Mouse (Mus musculus) forebrain, embryonic 10.5 days (tissue): ENCODE results near the gene Prdm15. TPM values are rescaled to one million over a fixed set of nuclear protein-coding genes. Genes with fewer than 3 reads are reported as not detected.
A peak's percentile ranks its signal among the peaks of the same experiment; 100 is the strongest.

Experiments
- DNase-seq: peaks from one replicate; pipeline ENCODE4 v3.0.0-alpha.2; 2017; ENCODE audit warnings: low spot score; ENCODE audit errors: extremely low spot score
- H3K27ac ChIP-seq: fragments of 300-500 bp; sonication (generic); 2 replicates; pipeline ENCODE4 v1.5.1; 2016; ENCODE audit warnings: mild to moderate bottlenecking
- H3K27me3 ChIP-seq: fragments of 300-500 bp; sonication (generic); 2 replicates; pipeline ENCODE4 v1.6.1; 2016; ENCODE audit warnings: mild to moderate bottlenecking; ENCODE audit not compliant: poor library complexity, severe bottlenecking
- H3K36me3 ChIP-seq: fragments of 300-500 bp; sonication (generic); replicated peaks from 2 replicates; pipeline ENCODE4 v1.6.1; 2016; ENCODE audit warnings: mild to moderate bottlenecking, moderate library complexity
- H3K4me1 ChIP-seq: fragments of 300-500 bp; sonication (generic); 2 replicates; pipeline ENCODE4 v1.6.1; 2016
- H3K4me3 ChIP-seq: fragments of 300-500 bp; sonication (generic); 2 replicates; pipeline ENCODE4 v1.5.1; 2016; ENCODE audit warnings: mild to moderate bottlenecking, moderate library complexity
- H3K9me3 ChIP-seq: fragments of 300-500 bp; sonication (generic); 2 replicates; pipeline ENCODE4 v1.6.1; 2016; ENCODE audit warnings: mild to moderate bottlenecking, moderate library complexity
- WGBS: fragments of 180-500 bp; shearing (Covaris S2); methylation state at CpG from one replicate; pipeline ENCODE4 v1.1.7; 2016; 5-methylcytosine and 5-hydroxymethylcytosine counted together
- polyA plus RNA-seq: library from polyadenylated mRNA; unstranded; fragments of >200 nt; fragmentation: Nextera tagmentation; extraction: Ambion mirVana; gene quantifications from 2 replicates; pipeline ENCODE4 v1.2.1, GENCODE M21; 2016

Prdm15 gene
- polyA plus RNA-seq, 1 experiment from 2014 or later, result 15.8 TPM

GRCm38 (mm10) chr16:97856050-97856449, 4.4 kb upstream of the Prdm15 start:
- Histone ChIP-seq H3K36me3 (peaks cover 12% of the 10 kb centered on the region; the same call in 1 of the 2 replicates), H3K4me3 (no peak overlapping the region), H3K4me1 (peaks cover 10% of the 10 kb centered on the region), H3K9me3 (no peaks in the 10 kb centered on the region), H3K27ac (no peak overlapping the region), H3K27me3 (no peaks in the 10 kb centered on the region)
- no peak for DNase-seq

- DNase-seq, result peak; percentile 85
- H3K4me3 ChIP-seq, result peak overlapping the region; percentile 94
- H3K27ac ChIP-seq, result peak overlapping the region; percentile 99
- H3K4me1 ChIP-seq, result peaks cover 32% of the 10 kb centered on the region
- H3K27me3 ChIP-seq, result no peaks in the 10 kb centered on the region
- H3K36me3 ChIP-seq, result peaks cover 30% of the 10 kb centered on the region
- H3K9me3 ChIP-seq, result no peaks in the 10 kb centered on the region
- WGBS, result under 1% methylated on average over 77 of the region's 77 CpGs
These were observed 449 bp downstream of the Prdm15 start for GRCm38 (mm10) chr16:97851061-97851740.

GRCm38 (mm10) chr16:97850667-97851060, 986 bp downstream of the Prdm15 start:
- H3K4me1 ChIP-seq, result peaks cover 32% of the 10 kb centered on the region
- peak overlapping the region; percentile 94 for H3K4me3 ChIP-seq
- peak overlapping the region; percentile 99 for H3K27ac ChIP-seq
- H3K27me3 ChIP-seq, result no peaks in the 10 kb centered on the region
- DNase-seq, result peak; percentile 16
- H3K9me3 ChIP-seq, result no peaks in the 10 kb centered on the region
- 2% methylated on average over 11 of the region's 11 CpGs for WGBS
- H3K36me3 ChIP-seq, result peaks cover 36% of the 10 kb centered on the region

GRCm38 (mm10) chr16:97848832-97849231, 2.8 kb downstream of the Prdm15 start:
- no peak for DNase-seq
- Histone ChIP-seq H3K4me3 (no peak overlapping the region), H3K4me1 (peaks cover 32% of the 10 kb centered on the region), H3K27ac (no peak overlapping the region), H3K36me3 (peaks cover 44% of the 10 kb centered on the region), H3K9me3 (no peaks in the 10 kb centered on the region), H3K27me3 (no peaks in the 10 kb centered on the region)
- WGBS, result 88% methylated on average over 6 of the region's 6 CpGs

GRCm38 (mm10) chr16:97844967-97845937, 6.4 kb downstream of the Prdm15 start:
- H3K27me3 ChIP-seq, result no peaks in the 10 kb centered on the region
- no peak for DNase-seq
- H3K36me3 ChIP-seq, result peaks cover 67% of the 10 kb centered on the region
- no peak overlapping the region for H3K27ac ChIP-seq
- H3K4me1 ChIP-seq, result peaks cover 16% of the 10 kb centered on the region
- no peaks in the 10 kb centered on the region for H3K9me3 ChIP-seq
- 90% methylated on average over 12 of the region's 12 CpGs for WGBS
- H3K4me3 ChIP-seq, result no peak overlapping the region

- Histone ChIP-seq H3K4me1 (no peaks in the 10 kb centered on the region), H3K9me3 (no peaks in the 10 kb centered on the region), H3K27ac (no peak overlapping the region), H3K27me3 (no peaks in the 10 kb centered on the region), H3K4me3 (no peak overlapping the region), H3K36me3 (peaks cover 100% of the 10 kb centered on the region)
- 93% methylated on average over 3 of the region's 3 CpGs for WGBS
- DNase-seq, result no peak
These were observed 19.5 kb downstream of the Prdm15 start for GRCm38 (mm10) chr16:97832154-97832553.

- H3K4me3 ChIP-seq, result no peak overlapping the region
- DNase-seq, result no peak
- 97% methylated on average over 1 of the region's 1 CpGs for WGBS
- no peaks in the 10 kb centered on the region for H3K4me1 ChIP-seq
- H3K36me3 ChIP-seq, result peaks cover 80% of the 10 kb centered on the region
- H3K27ac ChIP-seq, result no peak overlapping the region
- no peaks in the 10 kb centered on the region for H3K9me3 ChIP-seq
- H3K27me3 ChIP-seq, result no peaks in the 10 kb centered on the region
These were observed 23.4 kb downstream of the Prdm15 start for GRCm38 (mm10) chr16:97828207-97828606.

GRCm38 (mm10) chr16:97823311-97824007, 28.2 kb downstream of the Prdm15 start:
- Histone ChIP-seq H3K27me3 (no peaks in the 10 kb centered on the region), H3K27ac (no peak overlapping the region), H3K4me3 (no peak overlapping the region), H3K9me3 (no peaks in the 10 kb centered on the region), H3K36me3 (peaks cover 80% of the 10 kb centered on the region), H3K4me1 (no peaks in the 10 kb centered on the region)
- 93% methylated on average over 6 of the region's 6 CpGs for WGBS
- no peak for DNase-seq

- 82% methylated on average over 4 of the region's 4 CpGs for WGBS
- Histone ChIP-seq H3K4me1 (no peaks in the 10 kb centered on the region), H3K36me3 (peaks cover 93% of the 10 kb centered on the region), H3K4me3 (no peak overlapping the region), H3K27ac (no peak overlapping the region), H3K27me3 (no peaks in the 10 kb centered on the region), H3K9me3 (no peaks in the 10 kb centered on the region)
- DNase-seq, result no peak
These were observed 32.1 kb downstream of the Prdm15 start for GRCm38 (mm10) chr16:97819532-97819931.

GRCm38 (mm10) chr16:97817414-97817813, 34.2 kb downstream of the Prdm15 start:
- Histone ChIP-seq H3K36me3 (peaks cover 100% of the 10 kb centered on the region), H3K4me3 (no peak overlapping the region), H3K27me3 (no peaks in the 10 kb centered on the region), H3K9me3 (no peaks in the 10 kb centered on the region), H3K27ac (no peak overlapping the region), H3K4me1 (no peaks in the 10 kb centered on the region)
- no peak for DNase-seq
- 96% methylated on average over 1 of the region's 1 CpGs for WGBS

GRCm38 (mm10) chr16:97815269-97815668, 36.4 kb downstream of the Prdm15 start:
- Histone ChIP-seq H3K4me1 (no peaks in the 10 kb centered on the region), H3K27ac (no peak overlapping the region), H3K9me3 (no peaks in the 10 kb centered on the region), H3K27me3 (no peaks in the 10 kb centered on the region), H3K36me3 (peaks cover 100% of the 10 kb centered on the region), H3K4me3 (no peak overlapping the region)
- WGBS, result 87% methylated on average over 5 of the region's 5 CpGs
- no peak for DNase-seq

GRCm38 (mm10) chr16:97814060-97814459, 37.6 kb downstream of the Prdm15 start:
- Histone ChIP-seq H3K36me3 (peaks cover 100% of the 10 kb centered on the region), H3K4me1 (no peaks in the 10 kb centered on the region), H3K9me3 (no peaks in the 10 kb centered on the region), H3K27me3 (no peaks in the 10 kb centered on the region), H3K4me3 (no peak overlapping the region), H3K27ac (no peak overlapping the region)
- WGBS, result 88% methylated on average over 2 of the region's 2 CpGs
- no peak for DNase-seq
